Mouse (Mus musculus): ENCODE measurements around the gene Pank1.

Gene Pank1

GRCm38 (mm10) chr19:34878603-34879541 lies at the start of gene Pank1:
Pank1 (minus strand) TSS chr19:34879455.
- peak; percentile 63 for DNase-seq (ENCODE audit: low read depth, low spot score)

DNA sequence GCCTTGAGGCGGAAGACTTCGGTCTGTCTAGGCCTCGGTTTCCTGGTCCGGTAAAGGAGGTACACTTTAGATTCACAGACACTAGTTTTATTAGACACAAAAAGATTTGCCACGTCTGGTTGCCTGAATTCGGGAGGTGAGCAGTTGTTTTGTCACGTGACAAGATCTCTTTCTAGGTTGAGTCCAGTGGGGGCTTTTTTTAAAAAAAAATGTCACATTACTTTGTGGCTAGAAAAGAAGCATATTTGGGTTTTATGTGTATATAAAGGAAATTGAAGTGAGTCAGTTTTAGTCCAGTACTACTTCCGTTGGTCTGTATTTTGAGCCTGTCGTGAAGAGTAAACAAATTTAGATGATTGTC lies 43.3 kb upstream of the Pank1 start:
- DNase-seq (ENCODE audit: low read depth, low spot score), result no peak

- DNase-seq (ENCODE audit: low read depth, low spot score), result peak; percentile 93
These were observed 42.7 kb upstream of the Pank1 start, which contains the start of gene Kif20b for GRCm38 (mm10) chr19:34921652-34922602. Kif20b (plus strand) TSS chr19:34922361.

GRCm38 (mm10) chr19:34921253-34921651 lies 42.0 kb upstream of the Pank1 start:
- DNase-seq (ENCODE audit: low read depth, low spot score), result peak; percentile 52

GRCm38 (mm10) chr19:34920531-34920930 lies 41.3 kb upstream of the Pank1 start:
- no peak for DNase-seq (ENCODE audit: low read depth, low spot score)

DNA sequence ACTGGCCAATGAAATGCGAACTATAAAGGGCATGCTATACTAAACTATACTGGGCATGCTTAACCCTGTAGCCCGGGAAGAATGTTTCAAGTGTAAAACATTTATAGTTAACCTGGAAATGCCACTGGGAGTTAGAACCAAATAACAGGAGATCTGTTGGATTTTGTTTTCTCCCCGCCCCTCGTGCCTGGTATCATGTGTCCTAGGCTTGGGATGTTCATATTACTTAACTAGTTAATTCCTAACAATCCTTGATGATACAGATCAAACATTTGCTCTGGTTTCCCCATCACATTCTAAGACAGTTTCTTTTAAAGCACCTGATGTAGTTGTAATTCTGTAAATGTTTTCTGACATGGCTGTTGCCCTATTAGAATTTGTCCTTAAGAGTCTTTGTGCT lies 40.8 kb upstream of the Pank1 start:
- no peak for DNase-seq (ENCODE audit: low read depth, low spot score)

DNA sequence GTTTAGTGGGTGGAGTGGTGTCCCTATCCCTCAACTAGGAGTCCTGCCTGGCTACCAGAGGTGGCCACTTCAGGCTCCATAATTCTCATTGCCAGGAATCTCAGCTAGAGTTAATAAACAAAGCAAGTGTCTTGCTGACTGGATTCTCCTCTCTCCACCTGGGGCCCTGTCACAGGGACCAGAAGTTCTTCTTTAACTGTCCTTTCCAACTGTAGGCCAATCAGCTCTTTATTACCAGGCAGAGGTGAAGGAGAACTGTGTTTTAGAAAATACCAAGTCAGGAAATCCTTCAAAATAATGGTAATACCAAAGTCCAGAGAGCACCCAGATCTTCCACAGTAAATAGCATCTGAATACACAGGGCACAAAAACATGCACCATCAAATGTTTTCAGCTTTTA lies 33.1 kb upstream of the Pank1 start:
- DNase-seq (ENCODE audit: low read depth, low spot score), result no peak

DNA sequence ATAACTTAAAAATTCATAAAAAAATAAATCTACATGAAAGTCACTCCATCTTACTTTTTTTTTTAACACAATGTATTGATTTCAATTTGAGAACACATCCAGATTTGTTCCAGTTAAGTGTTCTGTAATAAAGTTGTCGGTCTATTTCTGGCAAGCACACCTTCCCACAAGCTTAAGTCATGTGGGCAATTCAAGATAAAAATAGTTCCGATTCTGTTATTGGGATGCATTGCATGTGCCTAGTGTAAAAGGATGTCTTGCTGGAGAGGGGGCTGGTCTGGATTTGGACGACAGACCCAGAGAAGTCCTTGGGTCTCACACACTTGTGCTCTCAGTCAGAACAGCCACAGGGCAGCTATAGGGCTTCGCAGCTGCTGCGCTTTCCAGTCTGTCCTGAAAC lies 27.5 kb upstream of the Pank1 start:
- DNase-seq (ENCODE audit: low read depth, low spot score), result no peak

- DNase-seq (ENCODE audit: low read depth, low spot score), result no peak
These were observed 26.2 kb upstream of the Pank1 start for GRCm38 (mm10) chr19:34905424-34905823.

DNA sequence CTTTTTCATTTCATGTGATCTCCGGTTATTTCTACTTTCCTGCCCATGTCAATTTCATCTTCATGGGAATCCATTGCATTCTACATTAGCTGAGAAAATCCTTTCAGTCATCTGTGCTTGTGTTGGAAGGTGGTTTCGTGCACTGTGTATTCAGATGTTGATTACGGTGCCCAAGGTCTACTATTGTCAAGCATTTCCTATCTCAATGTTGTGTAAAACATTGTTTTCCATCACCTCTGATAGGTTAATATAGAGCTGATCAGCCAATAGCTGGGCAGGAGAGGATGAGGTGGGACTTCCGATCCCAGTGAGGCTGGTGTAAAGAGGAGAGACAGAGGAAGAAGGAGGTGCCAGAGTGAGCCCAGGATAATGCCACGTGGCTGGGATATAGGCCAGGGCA lies 24.8 kb upstream of the Pank1 start:
- DNase-seq (ENCODE audit: low read depth, low spot score), result no peak

GRCm38 (mm10) chr19:34901735-34902134 lies 22.5 kb upstream of the Pank1 start:
- DNase-seq (ENCODE audit: low read depth, low spot score), result no peak

DNA sequence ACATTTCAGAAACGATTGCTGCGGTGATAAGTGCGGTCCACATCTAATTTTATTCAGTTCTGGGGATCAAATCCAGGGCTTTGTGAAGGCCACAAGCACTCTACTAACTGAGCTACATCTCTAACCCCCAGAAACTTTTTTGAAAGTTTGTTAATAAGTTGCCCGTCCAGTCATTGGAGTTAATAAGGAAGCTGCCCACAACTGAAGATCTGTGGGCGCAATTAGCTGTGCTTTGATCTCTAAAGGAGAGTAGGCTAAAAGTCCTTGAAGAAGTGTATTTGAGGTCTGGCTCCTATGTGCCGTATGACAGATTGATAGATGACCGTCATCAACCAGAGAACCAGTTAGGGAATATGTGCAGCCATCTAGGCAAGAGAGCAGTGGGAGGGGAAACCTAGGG lies 22.0 kb upstream of the Pank1 start:
- no peak for DNase-seq (ENCODE audit: low read depth, low spot score)

DNA sequence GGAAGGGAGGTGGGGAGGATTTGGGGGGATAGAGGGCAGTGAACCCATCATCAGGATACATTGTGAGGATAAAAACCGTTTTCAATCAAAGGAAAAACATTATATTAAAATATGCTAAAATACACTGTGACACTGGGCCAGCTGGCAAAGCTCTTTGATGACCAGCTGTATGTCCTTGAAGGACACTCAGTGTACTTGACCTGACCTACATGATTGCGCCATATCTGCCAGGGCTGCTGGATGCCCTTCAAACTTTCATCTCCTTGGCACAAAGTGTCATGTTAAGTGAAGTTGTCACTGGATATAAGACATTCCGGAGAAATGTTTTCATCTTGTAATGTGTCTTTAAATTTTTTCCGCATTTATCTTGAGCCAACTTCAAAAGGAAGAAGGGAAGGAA lies 19.7 kb upstream of the Pank1 start:
- DNase-seq (ENCODE audit: low read depth, low spot score), result no peak

- no peak for DNase-seq (ENCODE audit: low read depth, low spot score)
These were observed 18.1 kb upstream of the Pank1 start for GRCm38 (mm10) chr19:34897082-34897965.

DNA sequence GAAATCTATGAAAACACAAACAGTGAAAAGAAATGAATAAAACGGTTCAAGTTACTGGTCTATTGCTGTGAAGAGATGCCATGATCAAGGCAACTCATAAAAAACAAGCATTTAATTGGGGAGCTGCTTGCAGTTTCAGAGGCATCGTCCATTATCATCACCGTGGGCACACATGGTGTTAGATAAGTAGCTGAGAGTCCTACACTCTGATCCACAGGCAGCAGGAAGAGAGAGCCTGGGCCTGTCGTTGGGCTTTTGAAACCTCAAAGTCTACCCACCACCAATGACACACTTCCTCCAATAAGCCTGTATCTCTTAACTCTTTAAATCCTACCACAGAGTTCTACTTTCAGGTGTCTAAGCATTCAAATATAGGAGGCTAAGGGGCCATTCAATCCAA lies 15.8 kb upstream of the Pank1 start:
- DNase-seq (ENCODE audit: low read depth, low spot score), result no peak

DNA sequence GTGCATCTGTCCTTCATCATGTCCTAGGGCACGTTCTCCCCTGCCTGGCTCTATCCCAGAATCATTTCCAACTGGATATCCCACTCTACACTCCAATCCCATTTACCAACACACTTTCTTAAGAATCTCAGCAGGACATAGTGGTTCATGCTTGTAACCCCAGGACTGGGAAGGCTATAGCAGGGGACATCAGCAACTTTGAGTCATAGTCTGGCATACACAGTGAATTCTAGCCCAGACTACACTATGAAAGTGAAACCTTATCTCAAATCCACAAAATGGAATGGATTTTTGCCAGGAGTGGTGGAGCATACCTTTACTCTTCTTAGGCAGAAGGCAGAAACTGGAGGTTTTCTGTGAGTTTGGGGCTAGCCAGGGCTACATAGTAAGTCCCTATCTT lies 12.3 kb upstream of the Pank1 start:
- DNase-seq (ENCODE audit: low read depth, low spot score), result no peak

- DNase-seq (ENCODE audit: low read depth, low spot score), result no peak
These were observed 11.7 kb upstream of the Pank1 start for GRCm38 (mm10) chr19:34890981-34891380.

DNA sequence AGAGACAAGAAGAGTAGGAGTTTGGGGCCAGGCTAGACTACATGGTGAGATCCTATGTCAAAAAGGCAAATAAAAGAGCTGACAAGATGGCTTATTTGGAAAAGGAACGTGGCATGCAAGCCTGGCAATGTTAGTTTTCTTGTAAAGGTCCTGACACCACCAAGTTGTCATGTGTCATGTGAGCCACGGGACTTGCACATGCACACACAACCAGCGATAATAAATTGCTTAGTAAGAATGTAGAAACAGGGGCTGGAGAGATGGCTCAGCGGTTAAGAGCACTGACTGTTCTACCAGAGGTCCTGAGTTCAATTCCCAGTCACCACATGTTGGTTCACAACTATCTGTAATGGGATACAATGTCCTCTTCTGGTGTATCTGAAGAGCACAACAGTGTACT lies 7.1 kb upstream of the Pank1 start:
- no peak for DNase-seq (ENCODE audit: low read depth, low spot score)

- DNase-seq (ENCODE audit: low read depth, low spot score), result no peak
These were observed 4.4 kb upstream of the Pank1 start for GRCm38 (mm10) chr19:34883526-34884224.

GRCm38 (mm10) chr19:34882443-34882842 lies 3.2 kb upstream of the Pank1 start:
- DNase-seq (ENCODE audit: low read depth, low spot score), result no peak

DNA sequence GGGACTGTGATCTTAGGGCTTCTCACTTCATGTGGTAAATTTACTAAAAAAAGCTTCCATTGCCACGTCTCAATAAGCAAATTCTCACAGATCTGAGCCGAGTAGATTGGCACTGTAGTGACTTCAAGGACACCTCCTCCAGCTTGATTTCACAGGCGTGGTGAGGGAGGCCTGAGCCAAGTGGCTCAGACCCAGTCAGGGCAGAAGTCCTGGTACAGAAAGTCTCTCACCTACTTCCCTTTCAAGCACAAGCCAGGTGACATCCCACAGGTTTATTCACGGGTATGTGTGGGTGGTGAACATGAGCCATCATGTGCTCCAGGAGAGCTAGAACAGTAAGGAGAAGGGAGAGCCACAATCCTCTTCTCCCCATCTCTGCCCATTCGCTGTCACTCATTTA lies 1.9 kb upstream of the Pank1 start:
- no peak for DNase-seq (ENCODE audit: low read depth, low spot score)
